Mouse (Mus musculus): ENCODE measurements around the gene Lrr1. TPM values are rescaled to one million over a fixed set of nuclear protein-coding genes. Genes with fewer than 3 reads are reported as not detected.

Lrr1 gene
- total RNA-seq, 1 experiment = 10.4 TPM

GRCm38 (mm10) chr12:69204052-69204833 lies 35.6 kb downstream of the Lrr1 start, which contains the start of gene Gm49384:
Gene Gm49384 (minus strand): TSS chr12:69204267.
- in situ Hi-C loops (cut with MboI; ENCODE audit: low sequenced_read_pairs in 2 of 2, unreplicated experiment in 2 of 2) = no loop called here
- Histone ChIP-seq H3K4me1 (ENCODE audit: control insufficient read depth in 2 of 2, insufficient read depth in 2 of 2, low read length in 2 of 2, poor library complexity in 1 of 2) (peaks cover 0 to 3% of the 10 kb centered on the region in 2 experiments; a peak in 1 of 4 replicates), H3K36me3 (ENCODE audit: control insufficient read depth, insufficient read depth, low read length, poor library complexity, severe bottlenecking) (peaks cover 9% of the 10 kb centered on the region), H3K27ac (ENCODE audit: insufficient read depth, low read depth, low read length, poor library complexity, severe bottlenecking) (no peak within 1 kb of the TSS), H3K4me3 (ENCODE audit: insufficient read depth in 1 of 2, low read depth in 1 of 2, low read length in 2 of 2, poor library complexity in 1 of 2, severe bottlenecking in 1 of 2) (no peak within 1 kb of the TSS), H3K9ac (ENCODE audit: insufficient read depth, low read depth, low read length, poor library complexity, severe bottlenecking) (no peak within 1 kb of the TSS), H3K9me3 (ENCODE audit: control insufficient read depth, insufficient read depth, low read depth, low read length) (no peaks in the 10 kb centered on the region)
- no peak for DNase-seq (ENCODE audit: low read depth, low spot score)
- no peak; the same call in 1 of the 2 replicates for TF ChIP-seq ZNF384 (IDR thresholded peaks at IDR 0.05; ENCODE audit: low read depth, low read length)
- no peak for TF ChIP-seq CHD2 (IDR thresholded peaks at IDR 0.05; ENCODE audit: low read depth, low read length)
- TF ChIP-seq MAFK (IDR thresholded peaks at IDR 0.05; ENCODE audit: insufficient read depth, low read depth, low read length) = no peak
- no peak for TF ChIP-seq ZC3H11A (IDR thresholded peaks at IDR 0.05; ENCODE audit: borderline replicate concordance, low read depth, low read length)
- TF ChIP-seq HCFC1 (IDR thresholded peaks at IDR 0.05; ENCODE audit: borderline replicate concordance, insufficient read depth, low read length) = no peak

- Histone ChIP-seq H3K27ac (ENCODE audit: insufficient read depth, low read depth, low read length, poor library complexity, severe bottlenecking) (no peak overlapping the region), H3K9ac (ENCODE audit: insufficient read depth, low read depth, low read length, poor library complexity, severe bottlenecking) (no peak overlapping the region), H3K36me3 (ENCODE audit: control insufficient read depth, insufficient read depth, low read length, poor library complexity, severe bottlenecking) (peaks cover 18% of the 10 kb centered on the region), H3K4me3 (ENCODE audit: insufficient read depth in 1 of 2, low read depth in 1 of 2, low read length in 2 of 2, poor library complexity in 1 of 2, severe bottlenecking in 1 of 2) (no peak overlapping the region), H3K9me3 (ENCODE audit: control insufficient read depth, insufficient read depth, low read depth, low read length) (no peaks in the 10 kb centered on the region), H3K4me1 (ENCODE audit: control insufficient read depth in 2 of 2, insufficient read depth in 2 of 2, low read length in 2 of 2, poor library complexity in 1 of 2) (peaks cover 4 to 8% of the 10 kb centered on the region in 2 experiments; a peak in 1 of 4 replicates)
- in situ Hi-C loops (cut with MboI; ENCODE audit: low sequenced_read_pairs in 2 of 2, unreplicated experiment in 2 of 2) = no loop called here
- TF ChIP-seq HCFC1 (IDR thresholded peaks at IDR 0.05; ENCODE audit: borderline replicate concordance, insufficient read depth, low read length) (no peak), ZNF384 (IDR thresholded peaks at IDR 0.05; ENCODE audit: low read depth, low read length) (no peak), MAFK (IDR thresholded peaks at IDR 0.05; ENCODE audit: insufficient read depth, low read depth, low read length) (no peak), ZC3H11A (IDR thresholded peaks at IDR 0.05; ENCODE audit: borderline replicate concordance, low read depth, low read length) (no peak), CHD2 (IDR thresholded peaks at IDR 0.05; ENCODE audit: low read depth, low read length) (no peak)
- no peak for DNase-seq (ENCODE audit: low read depth, low spot score)
These were observed 38.8 kb downstream of the Lrr1 start for GRCm38 (mm10) chr12:69207396-69207795.

- H3K27ac ChIP-seq (ENCODE audit: insufficient read depth, low read depth, low read length, poor library complexity, severe bottlenecking) = no peak overlapping the region
- no peak for TF ChIP-seq ZC3H11A (IDR thresholded peaks at IDR 0.05; ENCODE audit: borderline replicate concordance, low read depth, low read length)
- TF ChIP-seq MAFK (IDR thresholded peaks at IDR 0.05; ENCODE audit: insufficient read depth, low read depth, low read length) = no peak
- TF ChIP-seq CHD2 (IDR thresholded peaks at IDR 0.05; ENCODE audit: low read depth, low read length) = no peak
- no peak for TF ChIP-seq HCFC1 (IDR thresholded peaks at IDR 0.05; ENCODE audit: borderline replicate concordance, insufficient read depth, low read length)
- no peak for TF ChIP-seq ZNF384 (IDR thresholded peaks at IDR 0.05; ENCODE audit: low read depth, low read length)
- no peaks in the 10 kb centered on the region for H3K9me3 ChIP-seq (ENCODE audit: control insufficient read depth, insufficient read depth, low read depth, low read length)
- no peak for DNase-seq (ENCODE audit: low read depth, low spot score)
- peaks cover 4 to 8% of the 10 kb centered on the region in 2 experiments; a peak in 1 of 4 replicates for H3K4me1 ChIP-seq (ENCODE audit: control insufficient read depth in 2 of 2, insufficient read depth in 2 of 2, low read length in 2 of 2, poor library complexity in 1 of 2)
- peaks cover 20% of the 10 kb centered on the region for H3K36me3 ChIP-seq (ENCODE audit: control insufficient read depth, insufficient read depth, low read length, poor library complexity, severe bottlenecking)
- no peak overlapping the region for H3K4me3 ChIP-seq (ENCODE audit: insufficient read depth in 1 of 2, low read depth in 1 of 2, low read length in 2 of 2, poor library complexity in 1 of 2, severe bottlenecking in 1 of 2)
- in situ Hi-C loops (cut with MboI; ENCODE audit: low sequenced_read_pairs in 2 of 2, unreplicated experiment in 2 of 2) = no loop called here
- no peak overlapping the region for H3K9ac ChIP-seq (ENCODE audit: insufficient read depth, low read depth, low read length, poor library complexity, severe bottlenecking)
These were observed 39.3 kb downstream of the Lrr1 start for GRCm38 (mm10) chr12:69207926-69208325.

GRCm38 (mm10) chr12:69208520-69208919 lies 39.9 kb downstream of the Lrr1 start:
- Histone ChIP-seq H3K36me3 (ENCODE audit: control insufficient read depth, insufficient read depth, low read length, poor library complexity, severe bottlenecking) (peaks cover 25% of the 10 kb centered on the region), H3K4me3 (ENCODE audit: insufficient read depth in 1 of 2, low read depth in 1 of 2, low read length in 2 of 2, poor library complexity in 1 of 2, severe bottlenecking in 1 of 2) (no peak overlapping the region), H3K9me3 (ENCODE audit: control insufficient read depth, insufficient read depth, low read depth, low read length) (no peaks in the 10 kb centered on the region), H3K4me1 (ENCODE audit: control insufficient read depth in 2 of 2, insufficient read depth in 2 of 2, low read length in 2 of 2, poor library complexity in 1 of 2) (peaks cover 4 to 8% of the 10 kb centered on the region in 2 experiments; a peak in 1 of 4 replicates), H3K9ac (ENCODE audit: insufficient read depth, low read depth, low read length, poor library complexity, severe bottlenecking) (no peak overlapping the region), H3K27ac (ENCODE audit: insufficient read depth, low read depth, low read length, poor library complexity, severe bottlenecking) (no peak overlapping the region)
- TF ChIP-seq ZNF384 (IDR thresholded peaks at IDR 0.05; ENCODE audit: low read depth, low read length) (no peak), MAFK (IDR thresholded peaks at IDR 0.05; ENCODE audit: insufficient read depth, low read depth, low read length) (no peak), HCFC1 (IDR thresholded peaks at IDR 0.05; ENCODE audit: borderline replicate concordance, insufficient read depth, low read length) (no peak)
- in situ Hi-C loops (cut with MboI; ENCODE audit: low sequenced_read_pairs in 2 of 2, unreplicated experiment in 2 of 2) = no loop called here
- DNase-seq (ENCODE audit: low read depth, low spot score) = no peak
